Mouse (Mus musculus) testis, adult 2 months (tissue): ENCODE measurements around the gene Sun2. TPM values are rescaled to one million over a fixed set of nuclear protein-coding genes. Genes with fewer than 3 reads are reported as not detected.

ENCODE experiments used
- H3K27ac ChIP-seq: fragments of 200-500 bp; 2 replicates; pipeline ENCODE4 v1.5.1; 2012; ENCODE audit warnings: low read depth, low read length; ENCODE audit not compliant: control insufficient read depth, insufficient read depth
- H3K27me3 ChIP-seq: fragments of 200-500 bp; 2 replicates; pipeline ENCODE4 v1.6.1; 2012; ENCODE audit warnings: mild to moderate bottlenecking, low read length, moderate library complexity; ENCODE audit not compliant: control insufficient read depth, insufficient read depth
- H3K36me3 ChIP-seq: fragments of 200-500 bp; 2 replicates; pipeline ENCODE4 v1.6.1; 2012; ENCODE audit warnings: mild to moderate bottlenecking, low read length; ENCODE audit not compliant: control insufficient read depth, insufficient read depth
- H3K4me1 ChIP-seq: fragments of 200-500 bp; 2 replicates; pipeline ENCODE4 v1.6.1; 2012; ENCODE audit warnings: low read length; ENCODE audit not compliant: control insufficient read depth, insufficient read depth
- H3K4me3 ChIP-seq: fragments of 200-500 bp; 2 replicates; pipeline ENCODE4 v1.5.1; 2012; ENCODE audit warnings: low read depth, mild to moderate bottlenecking, low read length, moderate library complexity, mixed read lengths; ENCODE audit not compliant: control insufficient read depth
- CTCF ChIP-seq: fragments of 200-500 bp; IDR thresholded peaks from 2 replicates; pipeline ENCODE4 v1.5.1; 2012; ENCODE audit warnings: low read depth, mild to moderate bottlenecking, inconsistent platforms, low read length, moderate library complexity; ENCODE audit not compliant: control insufficient read depth, insufficient read depth, insufficient replicate concordance
- POLR2A ChIP-seq: fragments of 200-500 bp; IDR thresholded peaks from 2 replicates; pipeline ENCODE4 v1.6.1; 2012; ENCODE audit warnings: low read depth, mild to moderate bottlenecking, inconsistent platforms, low read length, moderate library complexity; ENCODE audit not compliant: control insufficient read depth
- polyA plus RNA-seq: library from polyadenylated mRNA; depleted of rRNA; stranded (reverse); fragments of >200 nt; gene quantifications from 2 replicates; pipeline ENCODE4 v1.2.3, GENCODE M21; 2012

Gene Sun2
- polyA plus RNA-seq, 1 experiment, result 19.5 TPM

- Histone ChIP-seq H3K27ac (no peak overlapping the region), H3K36me3 (no peaks in the 10 kb centered on the region), H3K4me1 (peaks cover 6% of the 10 kb centered on the region; the same call in 1 of the 2 replicates), H3K27me3 (no peaks in the 10 kb centered on the region), H3K4me3 (peak overlapping the region; percentile 97)
- TF ChIP-seq CTCF, result no peak
- no peak for TF ChIP-seq POLR2A
Observed at GRCm38 (mm10) chr15:79775662-79776061, 33.3 kb upstream of the Sun2 start.

- H3K4me1 ChIP-seq, result peaks cover 9% of the 10 kb centered on the region; the same call in 1 of the 2 replicates
- no peaks in the 10 kb centered on the region for H3K27me3 ChIP-seq
- no peaks in the 10 kb centered on the region for H3K36me3 ChIP-seq
- H3K27ac ChIP-seq, result peak overlapping the region; percentile 72
- TF ChIP-seq POLR2A (peak; percentile 82), CTCF (peak; percentile 14; the same call in 1 of the 2 replicates)
- H3K4me3 ChIP-seq, result peak overlapping the region; percentile 97
Observed at GRCm38 (mm10) chr15:79774117-79775027, 32.0 kb upstream of the Sun2 start.

GRCm38 (mm10) chr15:79770629-79771240 is 28.4 kb upstream of the Sun2 start:
- peaks cover 16% of the 10 kb centered on the region for H3K4me1 ChIP-seq
- H3K27ac ChIP-seq, result no peak overlapping the region
- H3K27me3 ChIP-seq, result no peaks in the 10 kb centered on the region
- no peak for TF ChIP-seq CTCF
- TF ChIP-seq POLR2A, result no peak
- no peaks in the 10 kb centered on the region; the same call in 1 of the 2 replicates for H3K36me3 ChIP-seq
- no peak overlapping the region for H3K4me3 ChIP-seq

- Histone ChIP-seq H3K27me3 (no peaks in the 10 kb centered on the region), H3K36me3 (no peaks in the 10 kb centered on the region; the same call in 1 of the 2 replicates), H3K27ac (no peak overlapping the region), H3K4me3 (no peak overlapping the region), H3K4me1 (peaks cover 13% of the 10 kb centered on the region)
- no peak for TF ChIP-seq CTCF
- no peak for TF ChIP-seq POLR2A
Observed at GRCm38 (mm10) chr15:79768302-79768701, 26.0 kb upstream of the Sun2 start.

- TF ChIP-seq POLR2A (no peak), CTCF (no peak)
- peaks cover 10% of the 10 kb centered on the region for H3K4me1 ChIP-seq
- no peak overlapping the region for H3K4me3 ChIP-seq
- H3K27ac ChIP-seq, result no peak overlapping the region
- peaks cover 1% of the 10 kb centered on the region; the same call in 1 of the 2 replicates for H3K36me3 ChIP-seq
- no peaks in the 10 kb centered on the region for H3K27me3 ChIP-seq
Observed at GRCm38 (mm10) chr15:79767327-79767961, 25.1 kb upstream of the Sun2 start.

- TF ChIP-seq CTCF (no peak), POLR2A (no peak)
- H3K27ac ChIP-seq, result no peak overlapping the region
- H3K4me1 ChIP-seq, result peaks cover 10% of the 10 kb centered on the region
- no peaks in the 10 kb centered on the region for H3K27me3 ChIP-seq
- H3K4me3 ChIP-seq, result no peak overlapping the region; the same call in 1 of the 2 replicates
- peaks cover 1% of the 10 kb centered on the region; the same call in 1 of the 2 replicates for H3K36me3 ChIP-seq
Observed at GRCm38 (mm10) chr15:79766586-79767071, 24.3 kb upstream of the Sun2 start.

GRCm38 (mm10) chr15:79766168-79766567 is 23.8 kb upstream of the Sun2 start:
- H3K27me3 ChIP-seq, result no peaks in the 10 kb centered on the region
- H3K4me1 ChIP-seq, result peaks cover 10% of the 10 kb centered on the region
- peaks cover 1% of the 10 kb centered on the region; the same call in 1 of the 2 replicates for H3K36me3 ChIP-seq
- H3K27ac ChIP-seq, result no peak overlapping the region
- peak overlapping the region; percentile 64 for H3K4me3 ChIP-seq
- no peak for TF ChIP-seq CTCF
- TF ChIP-seq POLR2A, result no peak
